Mouse (Mus musculus) hindbrain, embryonic 11.5 days (tissue): ENCODE results near the gene Mroh3. TPM values are rescaled to one million over a fixed set of nuclear protein-coding genes. Genes with fewer than 3 reads are reported as not detected.

ENCODE experiments used
- ATAC-seq: fragments of 200-750 bp; cut with Nextera tagmentation; 2 replicates; pipeline ENCODE4 v1.8.0; 2017; ENCODE audit warnings: mild to moderate bottlenecking, moderate TSS enrichment, moderate library complexity; ENCODE audit not compliant: low FRiP score
- DNase-seq: peaks from one replicate; pipeline ENCODE4 v3.0.0-alpha.2; 2015; ENCODE audit warnings: low spot score
- H3K27ac ChIP-seq: fragments of 300-500 bp; sonication (generic); 2 replicates; pipeline ENCODE4 v1.5.1; 2014; ENCODE audit warnings: mild to moderate bottlenecking, low read depth, low read length
- H3K27me3 ChIP-seq: fragments of 300-500 bp; sonication (generic); 2 replicates; pipeline ENCODE4 v1.6.1; 2014; ENCODE audit warnings: mild to moderate bottlenecking, low read length, moderate library complexity, mixed read lengths; ENCODE audit not compliant: control insufficient read depth, insufficient read depth
- H3K36me3 ChIP-seq: fragments of 300-500 bp; sonication (generic); 2 replicates; pipeline ENCODE4 v1.6.1; 2014; ENCODE audit warnings: mild to moderate bottlenecking, low read length, moderate library complexity, mixed read lengths; ENCODE audit not compliant: control insufficient read depth, insufficient read depth
- H3K4me1 ChIP-seq: fragments of 300-500 bp; sonication (generic); replicated peaks from 2 replicates; pipeline ENCODE4 v1.6.1; 2014; ENCODE audit warnings: low read length, mixed read lengths; ENCODE audit not compliant: control insufficient read depth, insufficient read depth
- H3K4me2 ChIP-seq: fragments of 300-500 bp; sonication (generic); replicated peaks from 2 replicates; pipeline ENCODE4 v1.6.1; 2014; ENCODE audit warnings: mild to moderate bottlenecking, low read depth, low read length
- H3K4me3 ChIP-seq: fragments of 300-500 bp; sonication (generic); 2 replicates; pipeline ENCODE4 v1.5.1; 2014; ENCODE audit warnings: low read depth, low read length
- H3K9ac ChIP-seq: fragments of 300-500 bp; sonication (generic); 2 replicates; pipeline ENCODE4 v1.6.1; 2014; ENCODE audit warnings: low read depth, low read length
- H3K9me3 ChIP-seq: fragments of 300-500 bp; sonication (generic); 2 replicates; pipeline ENCODE4 v1.6.1; 2016; ENCODE audit warnings: low read length; ENCODE audit not compliant: control insufficient read depth
- WGBS: fragments of 180-500 bp; shearing (Covaris S2); extraction: QIAGEN DNeasy Blood & Tissue Kit; methylation state at CpG from one replicate; pipeline ENCODE4 v1.1.7; 2014; 5-methylcytosine and 5-hydroxymethylcytosine counted together
- polyA plus RNA-seq: library from polyadenylated mRNA; unstranded; fragments of >200 nt; fragmentation: Nextera tagmentation; extraction: Ambion mirVana; gene quantifications from 2 replicates; pipeline ENCODE4 v1.2.1, GENCODE M21; 2014

Gene Mroh3
- polyA plus RNA-seq, 1 experiment from 2014 or later: 0.32 TPM

DNA sequence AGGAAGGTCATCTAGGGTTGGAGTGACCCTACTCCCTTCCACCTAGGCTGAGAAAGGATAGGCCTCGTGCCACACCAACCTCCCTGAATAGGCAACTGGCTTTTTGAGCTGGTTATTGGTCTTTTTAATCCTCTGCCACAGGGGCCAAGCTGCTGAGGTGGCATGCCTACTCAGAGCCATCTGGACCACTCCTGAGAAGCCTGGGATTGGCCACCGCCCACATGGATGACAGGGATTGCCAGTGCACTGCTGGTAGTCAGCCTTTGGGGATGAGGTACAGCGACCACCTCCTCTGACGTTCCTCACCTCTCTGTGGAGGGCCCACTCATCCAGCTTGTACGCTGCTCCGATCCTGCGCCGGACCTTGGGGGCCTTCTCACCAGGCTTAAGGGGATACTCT, 13.2 kb upstream of the Mroh3 start:
- Histone ChIP-seq H3K4me1 (peaks cover 28% of the 10 kb centered on the region), H3K9me3 (no peaks in the 10 kb centered on the region), H3K36me3 (no peaks in the 10 kb centered on the region; the same call in 1 of the 2 replicates), H3K9ac (no peak overlapping the region), H3K4me3 (no peak overlapping the region; the same call in 1 of the 2 replicates), H3K4me2 (no peak overlapping the region), H3K27ac (no peak overlapping the region), H3K27me3 (no peaks in the 10 kb centered on the region)
- WGBS: 92% methylated on average over 8 of the region's 8 CpGs
- DNase-seq (no peak), ATAC-seq (no peak)

DNA sequence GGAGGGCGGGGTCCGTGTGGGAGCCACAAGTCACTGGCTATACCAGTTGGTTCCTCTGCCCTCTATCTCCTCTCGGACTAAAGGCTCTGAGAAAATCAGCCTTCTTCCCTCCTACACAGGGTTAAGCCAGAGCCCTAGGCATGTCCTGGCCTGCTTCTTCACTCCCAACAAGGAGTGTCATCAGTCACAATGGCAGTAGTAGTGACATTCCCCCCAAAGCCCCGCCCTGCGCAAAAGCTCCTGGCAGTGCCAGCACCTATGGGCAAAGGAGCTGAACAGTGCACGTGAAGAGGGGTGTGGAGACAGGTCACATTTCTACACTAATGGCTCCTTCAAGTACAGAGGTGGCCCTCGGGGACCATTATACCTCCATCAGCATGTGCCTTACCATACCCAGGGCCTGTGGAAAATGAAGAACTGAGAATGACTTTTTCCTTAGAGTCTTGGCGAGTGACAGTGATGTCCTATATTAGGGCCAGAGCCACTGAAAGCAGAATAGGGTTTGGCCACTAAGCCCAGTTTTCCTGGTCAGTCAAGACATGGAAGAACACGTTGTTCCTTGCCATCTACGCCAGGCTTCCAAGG, 11.2 kb upstream of the Mroh3 start:
- 94% methylated on average over 10 of the region's 10 CpGs for WGBS
- ATAC-seq: no peak

DNA sequence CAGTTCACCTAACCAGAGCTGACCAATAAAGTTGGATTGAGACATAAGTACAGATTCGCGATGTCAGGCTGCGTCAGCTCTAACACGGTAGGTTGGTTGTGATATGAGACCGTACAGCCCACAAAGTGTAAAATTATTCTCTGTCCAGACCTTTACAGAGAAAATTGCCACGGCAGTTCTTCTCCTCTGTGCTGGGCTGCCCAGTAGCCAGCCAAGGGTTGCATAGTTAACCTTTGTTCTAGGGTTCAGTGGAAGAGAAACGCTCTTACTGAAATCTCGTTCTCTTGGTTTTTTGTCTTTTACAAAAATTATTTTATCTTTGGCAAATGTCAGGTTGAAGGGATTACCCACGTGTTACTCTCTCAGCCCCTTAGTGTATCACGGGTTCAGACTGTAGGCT, 9.8 kb upstream of the Mroh3 start:
- no peak overlapping the region for H3K9ac ChIP-seq
- DNase-seq (no peak), ATAC-seq (no peak)
- no peaks in the 10 kb centered on the region for H3K27me3 ChIP-seq
- no peak overlapping the region for H3K4me3 ChIP-seq
- H3K9me3 ChIP-seq: no peaks in the 10 kb centered on the region
- H3K4me1 ChIP-seq: no peaks in the 10 kb centered on the region; the same call in 1 of the 2 replicates
- H3K4me2 ChIP-seq: no peak overlapping the region
- 88% methylated on average over 10 of the region's 10 CpGs for WGBS
- no peak overlapping the region for H3K27ac ChIP-seq
- H3K36me3 ChIP-seq: no peaks in the 10 kb centered on the region; the same call in none of the 2 replicates

More for the DNA sequence above, 11.2 kb upstream of the Mroh3 start:
- Histone ChIP-seq H3K4me3 (no peak overlapping the region), H3K27me3 (no peaks in the 10 kb centered on the region), H3K4me1 (peaks cover 10% of the 10 kb centered on the region), H3K27ac (no peak overlapping the region), H3K36me3 (no peaks in the 10 kb centered on the region; the same call in none of the 2 replicates), H3K9me3 (no peaks in the 10 kb centered on the region), H3K9ac (no peak overlapping the region), H3K4me2 (no peak overlapping the region)
- no peak for DNase-seq

DNA sequence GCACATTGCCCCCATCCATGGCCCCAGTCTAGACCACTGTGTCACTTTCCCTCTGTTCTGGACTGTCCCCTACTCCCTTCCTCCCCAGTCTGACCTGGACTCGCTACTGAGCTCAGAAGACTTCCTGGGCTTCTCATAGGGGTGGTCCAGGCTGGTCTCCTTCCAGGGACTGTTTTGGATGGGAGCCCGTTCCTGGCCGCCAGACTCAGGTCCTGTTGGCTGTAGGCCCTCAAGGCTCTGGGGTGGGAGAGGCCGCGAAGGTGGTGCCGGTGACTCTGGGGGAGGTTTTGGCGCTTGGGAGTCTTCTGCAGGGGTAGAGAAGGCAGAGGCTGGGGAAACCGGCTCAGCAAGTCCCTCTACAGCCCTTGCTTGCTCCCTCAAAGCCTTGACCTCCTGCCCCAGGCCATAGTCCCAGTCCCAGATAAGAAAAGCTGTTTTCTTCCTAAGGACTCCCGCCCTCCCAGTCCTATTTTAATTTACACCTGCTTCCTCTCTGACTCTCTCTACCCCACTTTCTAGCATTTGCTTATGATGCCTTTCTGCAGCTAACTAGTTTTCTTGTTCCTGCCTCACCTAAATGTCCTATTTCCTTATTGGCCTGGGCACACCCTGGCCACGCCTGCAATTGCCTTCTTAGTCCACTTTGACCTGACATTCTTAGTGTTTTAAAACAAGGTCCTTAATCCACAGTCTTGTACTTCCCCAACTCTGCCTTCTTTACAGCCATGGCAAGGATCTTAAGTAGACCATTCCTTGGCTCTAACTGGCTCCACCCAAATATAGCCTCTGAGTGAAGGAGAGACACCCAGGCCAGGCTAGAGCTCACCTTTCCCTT, 7.6 kb upstream of the Mroh3 start:
- no peak for DNase-seq
- WGBS: 94% methylated on average over 10 of the region's 10 CpGs

DNA sequence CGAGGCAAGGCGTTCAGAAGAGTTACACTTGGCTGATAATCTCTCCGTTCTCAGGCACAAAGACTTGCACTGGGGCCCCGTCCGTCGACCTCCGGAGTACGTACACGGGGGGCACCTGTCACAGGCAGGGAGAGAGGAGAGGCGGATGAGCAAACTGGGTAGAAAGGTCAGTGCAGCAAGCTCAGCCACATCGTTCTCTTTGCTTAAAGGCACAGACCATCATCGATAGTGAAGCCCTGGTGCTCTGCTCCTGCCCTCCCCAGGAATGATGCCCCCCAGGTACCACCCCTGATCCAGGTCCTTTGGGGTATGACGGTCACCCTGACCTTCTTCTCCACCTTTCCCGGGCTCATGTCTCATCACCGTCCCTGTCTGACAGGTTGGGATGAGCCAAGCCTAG, 1.7 kb upstream of the Mroh3 start:
- ATAC-seq: no peak
- no peak for DNase-seq
- Histone ChIP-seq H3K27ac (no peak overlapping the region), H3K9ac (no peak overlapping the region), H3K27me3 (no peaks in the 10 kb centered on the region), H3K9me3 (no peaks in the 10 kb centered on the region), H3K4me3 (no peak overlapping the region), H3K36me3 (no peaks in the 10 kb centered on the region; the same call in 1 of the 2 replicates), H3K4me1 (no peaks in the 10 kb centered on the region), H3K4me2 (no peak overlapping the region)
- WGBS: 90% methylated on average over 15 of the region's 15 CpGs

More for the DNA sequence above, 7.6 kb upstream of the Mroh3 start:
- no peak overlapping the region for H3K9ac ChIP-seq
- H3K36me3 ChIP-seq: no peaks in the 10 kb centered on the region; the same call in none of the 2 replicates
- H3K4me3 ChIP-seq: no peak overlapping the region
- H3K27ac ChIP-seq: no peak overlapping the region
- H3K9me3 ChIP-seq: no peaks in the 10 kb centered on the region
- ATAC-seq: no peak
- H3K4me1 ChIP-seq: no peaks in the 10 kb centered on the region; the same call in 1 of the 2 replicates
- H3K4me2 ChIP-seq: no peak overlapping the region
- no peaks in the 10 kb centered on the region for H3K27me3 ChIP-seq

DNA sequence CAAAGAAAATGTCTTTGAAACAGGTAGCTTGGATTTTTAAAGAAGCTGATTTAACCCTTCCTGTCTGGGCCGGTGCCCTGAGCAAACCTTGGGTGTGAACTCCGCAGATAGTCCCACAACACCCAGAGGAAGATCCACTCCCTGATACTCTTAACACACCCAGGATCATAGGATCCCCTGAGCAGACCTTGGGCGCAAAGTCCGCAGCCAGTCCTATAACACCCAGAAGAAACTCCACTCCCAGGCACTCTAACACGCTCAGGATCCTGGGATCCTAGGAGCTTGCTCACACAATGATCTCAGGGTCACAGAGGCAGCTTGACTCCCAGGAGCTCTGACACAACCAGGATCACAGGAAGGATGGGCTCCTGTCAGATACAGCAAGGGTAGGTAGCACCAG, 22.6 kb downstream of the Mroh3 start:
- H3K27ac ChIP-seq: no peak overlapping the region
- no peak for ATAC-seq
- 92% methylated on average over 5 of the region's 5 CpGs for WGBS

DNA sequence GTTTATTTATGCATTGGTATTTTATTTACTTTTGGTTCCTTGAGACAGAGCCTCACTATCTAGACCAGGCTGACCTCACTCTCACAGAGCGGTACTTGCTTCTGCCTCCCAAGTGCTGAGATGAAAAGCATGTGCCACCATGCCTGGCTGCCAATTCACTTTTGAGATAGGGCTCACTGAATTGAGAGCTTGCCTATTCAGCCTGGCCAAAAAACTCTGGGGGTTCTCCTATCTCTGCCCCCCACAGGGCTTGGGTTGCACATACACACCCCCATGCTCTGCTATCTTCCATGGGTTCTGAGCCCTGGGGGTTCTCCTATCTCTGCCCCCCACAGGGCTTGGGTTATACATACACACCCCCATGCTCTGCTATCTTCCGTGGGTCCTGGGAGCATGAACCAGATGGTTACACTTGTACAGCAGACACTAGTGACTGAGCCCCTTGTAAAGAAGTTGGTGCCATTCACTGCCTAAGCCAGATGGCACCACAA, 33.1 kb downstream of the Mroh3 start:
- Histone ChIP-seq H3K4me2 (no peak overlapping the region), H3K27ac (no peak overlapping the region), H3K9ac (no peak overlapping the region), H3K4me1 (no peaks in the 10 kb centered on the region), H3K27me3 (no peaks in the 10 kb centered on the region), H3K9me3 (no peaks in the 10 kb centered on the region), H3K4me3 (no peak overlapping the region), H3K36me3 (no peaks in the 10 kb centered on the region)
- 76% methylated on average over 2 of the region's 2 CpGs for WGBS
- DNase-seq: no peak
- no peak for ATAC-seq

More for the DNA sequence above, 22.6 kb downstream of the Mroh3 start:
- Histone ChIP-seq H3K4me3 (no peak overlapping the region), H3K9me3 (no peaks in the 10 kb centered on the region), H3K9ac (no peak overlapping the region), H3K4me2 (no peak overlapping the region), H3K27me3 (no peaks in the 10 kb centered on the region), H3K4me1 (no peaks in the 10 kb centered on the region), H3K36me3 (no peaks in the 10 kb centered on the region)
- no peak for DNase-seq

DNA sequence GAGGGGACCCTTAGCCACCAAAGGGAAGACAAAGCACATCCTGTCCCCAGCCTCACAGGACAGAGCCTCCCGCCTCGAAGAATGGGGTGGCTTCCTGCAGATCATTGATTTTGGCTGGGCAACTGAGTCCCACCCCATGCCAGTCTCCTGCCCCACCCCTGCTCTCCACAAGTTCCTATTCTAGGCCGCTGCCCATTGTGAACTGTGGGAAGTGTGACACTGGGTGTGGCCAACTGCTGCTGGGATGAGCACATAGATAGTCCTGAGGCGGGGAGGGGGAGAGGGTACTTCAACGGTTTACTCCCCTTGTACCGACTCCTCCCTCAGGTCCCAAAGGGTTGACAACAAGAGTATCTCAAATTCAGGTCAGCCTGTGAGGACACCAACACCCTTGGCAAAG, 33.9 kb downstream of the Mroh3 start:
- Histone ChIP-seq H3K27ac (no peak overlapping the region), H3K4me3 (no peak overlapping the region), H3K9me3 (no peaks in the 10 kb centered on the region), H3K9ac (no peak overlapping the region), H3K27me3 (no peaks in the 10 kb centered on the region), H3K4me2 (no peak overlapping the region), H3K4me1 (peaks cover 4% of the 10 kb centered on the region; the same call in 1 of the 2 replicates), H3K36me3 (no peaks in the 10 kb centered on the region)
- WGBS: 60% methylated on average over 6 of the region's 6 CpGs
- no peak for DNase-seq
- no peak for ATAC-seq
